Mouse (Mus musculus) CH12.LX (cell line): ENCODE measurements around the gene Rwdd4a. TPM values are rescaled to one million over a fixed set of nuclear protein-coding genes. Genes with fewer than 3 reads are reported as not detected.

Source experiments
- DNase-seq: peaks from one replicate; pipeline ENCODE4 v3.0.0-alpha.2; 2013; ENCODE audit errors: extremely low read depth
- H3K27ac ChIP-seq: 2 replicates; pipeline ENCODE4 v1.5.1; 2012; ENCODE audit warnings: low read depth, mild to moderate bottlenecking, control low read depth, moderate library complexity; ENCODE audit not compliant: insufficient read depth
- H3K27me3 ChIP-seq: replicated peaks from 2 replicates; pipeline ENCODE3; 2012; ENCODE audit warnings: inconsistent platforms
- H3K36me3 ChIP-seq, 2 experiments: replicated peaks in 1 of 2; 2 replicates each; pipeline versions ENCODE3 to v1.6.1; 2012; ENCODE audit warnings: inconsistent platforms in 1 of 2, low read length in 1 of 2, mild to moderate bottlenecking in 1 of 2, mixed read lengths in 1 of 2, moderate library complexity in 1 of 2; ENCODE audit not compliant: control insufficient read depth in 1 of 2, insufficient read depth in 1 of 2
- H3K4me1 ChIP-seq, 2 experiments: 2 replicates each; pipeline ENCODE4 v1.6.1; 2012; ENCODE audit warnings: inconsistent platforms in 1 of 2, moderate library complexity in 1 of 2; ENCODE audit not compliant: insufficient read depth in 2 of 2, control insufficient read depth in 1 of 2
- H3K4me2 ChIP-seq: 2 replicates; pipeline ENCODE4 v1.6.1; 2012; ENCODE audit warnings: low read depth, mild to moderate bottlenecking, control low read depth; ENCODE audit not compliant: poor library complexity, insufficient read depth, severe bottlenecking
- H3K4me3 ChIP-seq, 3 experiments: fragments of 150-350 bp in 1 of 3; sonication (generic) in 1 of 3; replicated peaks in 1 of 3; 2 replicates each; pipeline versions ENCODE3 to v1.5.1; 2011 to 2012; ENCODE audit warnings: low read depth in 2 of 3, low read length in 2 of 3, mild to moderate bottlenecking in 2 of 3, moderate library complexity in 2 of 3, control low read depth in 1 of 3, improper control_type of control experiment in 1 of 3, inconsistent platforms in 1 of 3, mixed read lengths in 1 of 3; ENCODE audit not compliant: poor library complexity in 1 of 3
- H3K79me2 ChIP-seq: replicated peaks from 2 replicates; pipeline ENCODE4 v1.6.1; 2012; ENCODE audit warnings: mild to moderate bottlenecking, moderate library complexity; ENCODE audit not compliant: control insufficient read depth, poor library complexity, insufficient read depth, severe bottlenecking; ENCODE audit errors: extremely low read depth
- H3K9ac ChIP-seq: 2 replicates; pipeline ENCODE4 v1.6.1; 2012; ENCODE audit warnings: low read depth, mild to moderate bottlenecking, control low read depth, moderate library complexity; ENCODE audit not compliant: insufficient read depth
- H3K9me3 ChIP-seq: replicated peaks from 2 replicates; pipeline ENCODE3; 2012; ENCODE audit warnings: low read length, inconsistent platforms, mixed read lengths
- BHLHE40 ChIP-seq: IDR thresholded peaks from 2 replicates; pipeline ENCODE4 v1.6.1; 2011; ENCODE audit warnings: mild to moderate bottlenecking, low read depth, low read length, improper control_type of control experiment
- CHD1 ChIP-seq: IDR thresholded peaks from 2 replicates; pipeline ENCODE4 v1.6.1; 2012; ENCODE audit warnings: low read depth, low read length, improper control_type of control experiment, inconsistent platforms
- CHD2 ChIP-seq: IDR thresholded peaks from 2 replicates; pipeline ENCODE4 v1.6.1; 2011; ENCODE audit warnings: low read length, improper control_type of control experiment
- E2F4 ChIP-seq: IDR thresholded peaks from 2 replicates; pipeline ENCODE4 v1.6.1; 2011; ENCODE audit warnings: low read depth, low read length, improper control_type of control experiment; ENCODE audit not compliant: insufficient replicate concordance
- EP300 ChIP-seq: IDR thresholded peaks from 2 replicates; pipeline ENCODE4 v1.6.1; 2011; ENCODE audit warnings: low read length, improper control_type of control experiment
- ETS1 ChIP-seq: conservative IDR thresholded peaks from 2 replicates; pipeline ENCODE4 v1.6.1; 2012; ENCODE audit warnings: low read depth, mild to moderate bottlenecking, inconsistent platforms, low read length, improper control_type of control experiment, moderate library complexity
- JUND ChIP-seq: conservative IDR thresholded peaks from 2 replicates; pipeline ENCODE4 v1.6.1; 2011; ENCODE audit warnings: low read depth, low read length, improper control_type of control experiment
- KAT2A ChIP-seq: IDR thresholded peaks from 2 replicates; pipeline ENCODE4 v1.6.1; 2012; ENCODE audit warnings: low read length, improper control_type of control experiment, inconsistent platforms; ENCODE audit not compliant: insufficient replicate concordance
- MAFK ChIP-seq: IDR thresholded peaks from 2 replicates; pipeline ENCODE4 v1.6.1; 2011; ENCODE audit warnings: low read length, improper control_type of control experiment; ENCODE audit not compliant: insufficient replicate concordance
- MEF2A ChIP-seq: IDR thresholded peaks from 2 replicates; pipeline ENCODE4 v1.6.1; 2014; ENCODE audit warnings: low read depth, mild to moderate bottlenecking, inconsistent platforms, low read length, improper control_type of control experiment, borderline replicate concordance
- MYC ChIP-seq: IDR thresholded peaks from 2 replicates; pipeline ENCODE4 v1.6.1; 2011; ENCODE audit warnings: low read depth, mild to moderate bottlenecking, improper control_type of control experiment, low read length
- NRF1 ChIP-seq: IDR thresholded peaks from 2 replicates; pipeline ENCODE4 v1.6.1; 2014; ENCODE audit warnings: low read depth, mild to moderate bottlenecking, inconsistent platforms, low read length, improper control_type of control experiment, moderate library complexity
- POLR2A ChIP-seq: IDR thresholded peaks from 2 replicates; pipeline ENCODE4 v1.6.1; 2011; ENCODE audit warnings: low read depth, mild to moderate bottlenecking, improper control_type of control experiment, low read length
- POLR2AphosphoS2 ChIP-seq: IDR thresholded peaks from 2 replicates; pipeline ENCODE4 v1.6.1; 2011; ENCODE audit warnings: low read depth, low read length, improper control_type of control experiment
- RAD21 ChIP-seq: IDR thresholded peaks from 2 replicates; pipeline ENCODE4 v1.6.1; 2011; ENCODE audit warnings: low read depth, mild to moderate bottlenecking, low read length, improper control_type of control experiment, moderate library complexity
- SIN3A ChIP-seq: IDR thresholded peaks from 2 replicates; pipeline ENCODE4 v1.6.1; 2012; ENCODE audit warnings: low read length, improper control_type of control experiment, inconsistent platforms
- TBP ChIP-seq: conservative IDR thresholded peaks from 2 replicates; pipeline ENCODE4 v1.6.1; 2011; ENCODE audit warnings: low read depth, low read length, improper control_type of control experiment
- TCF12 ChIP-seq: IDR thresholded peaks from 2 replicates; pipeline ENCODE4 v1.6.1; 2014; ENCODE audit warnings: low read depth, mild to moderate bottlenecking, inconsistent platforms, low read length, improper control_type of control experiment
- USF2 ChIP-seq: conservative IDR thresholded peaks from 2 replicates; pipeline ENCODE4 v1.6.1; 2011; ENCODE audit warnings: low read depth, low read length, improper control_type of control experiment
- ZKSCAN1 ChIP-seq: IDR thresholded peaks from 2 replicates; pipeline ENCODE4 v1.6.1; 2012; ENCODE audit warnings: low read depth, inconsistent platforms, low read length, improper control_type of control experiment, borderline replicate concordance
- ZMIZ1 ChIP-seq: IDR thresholded peaks from 2 replicates; pipeline ENCODE4 v1.6.1; 2012; ENCODE audit warnings: low read depth, mild to moderate bottlenecking, inconsistent platforms, low read length, improper control_type of control experiment
- ZNF384 ChIP-seq: IDR thresholded peaks from 2 replicates; pipeline ENCODE4 v1.6.1; 2012; ENCODE audit warnings: low read depth, low read length, improper control_type of control experiment, inconsistent platforms
- dilution Hi-C: fragments of 300-500 bp; cut with MboI; formaldehyde crosslinking; loops from 2 replicates; pipeline ENCODE4 v1.14.3; 2020; ENCODE audit warnings: low sequenced_read_pairs; ENCODE audit not compliant: extremely low pct_unique_long_range_greater_than_20kb, extremely low pct_ligation_motif_present
- in situ Hi-C: fragments of 300-500 bp; cut with MboI; formaldehyde crosslinking; loops from 3 replicates; pipeline ENCODE4 v1.14.3; 2019; ENCODE audit warnings: low sequenced_read_pairs, low pct_ligation_motif_present, low pct_unique_long_range_greater_than_20kb, mixed read lengths
- polyA plus RNA-seq: library from polyadenylated mRNA; unstranded; fragments of >175 nt; gene quantifications from 2 replicates; pipeline ENCODE4 v1.2.1, GENCODE M21; 2012; ENCODE audit warnings: low read depth; ENCODE audit not compliant: insufficient read length
- total RNA-seq, 2 experiments: library from RNA; depleted of rRNA; stranded (reverse); fragments of 300-350 nt in 1 of 2; fragments of >200 nt in 1 of 2; gene quantifications; 2 replicates each; pipeline ENCODE4 v1.2.3; 2012 to 2014

The Rwdd4a gene
- total and polyA plus RNA-seq, 3 experiments = 27.7 to 69.9 (median 55.9) TPM

GRCm38 (mm10) chr8:47556446-47556845, 23.0 kb downstream of the Rwdd4a start:
- dilution Hi-C loops = no loop called here

GRCm38 (mm10) chr8:47558274-47558673, 24.8 kb downstream of the Rwdd4a start:
- no peak for DNase-seq
- H3K4me1 ChIP-seq = no peaks in the 10 kb centered on the region
- in situ Hi-C loops = no loop called here
- H3K27me3 ChIP-seq = no peaks in the 10 kb centered on the region
- no peak overlapping the region for H3K27ac ChIP-seq
- H3K4me2 ChIP-seq = no peak overlapping the region
- no peaks in the 10 kb centered on the region for H3K79me2 ChIP-seq
- no peak for TF ChIP-seq POLR2A
- no peak overlapping the region for H3K4me3 ChIP-seq
- dilution Hi-C loops = no loop called here
- H3K9ac ChIP-seq = no peak overlapping the region
- peaks cover 0 to 6% of the 10 kb centered on the region in 2 experiments for H3K36me3 ChIP-seq
- no peaks in the 10 kb centered on the region for H3K9me3 ChIP-seq

More at GRCm38 (mm10) chr8:47556446-47556845, 23.0 kb downstream of the Rwdd4a start:
- Histone ChIP-seq H3K27ac (no peak overlapping the region), H3K79me2 (no peaks in the 10 kb centered on the region), H3K27me3 (no peaks in the 10 kb centered on the region), H3K9me3 (no peaks in the 10 kb centered on the region), H3K9ac (no peak overlapping the region), H3K4me1 (no peaks in the 10 kb centered on the region), H3K36me3 (peaks cover 3 to 14% of the 10 kb centered on the region in 2 experiments), H3K4me3 (no peak overlapping the region), H3K4me2 (no peak overlapping the region)
- TF ChIP-seq EP300 (no peak), JUND (no peak), ETS1 (no peak), POLR2AphosphoS2 (no peak), TCF12 (no peak), ZKSCAN1 (no peak), MAFK (no peak)
- DNase-seq = no peak
- in situ Hi-C loops = no loop called here

- H3K4me3 ChIP-seq = no peak overlapping the region
- TF ChIP-seq BHLHE40 (no peak), CHD1 (no peak), POLR2A (no peak), TBP (no peak), POLR2AphosphoS2 (no peak), MYC (no peak), ZNF384 (no peak), CHD2 (no peak), ETS1 (no peak), EP300 (no peak), SIN3A (no peak), RAD21 (no peak), MEF2A (no peak), KAT2A (no peak), ZMIZ1 (no peak), NRF1 (no peak), E2F4 (no peak), USF2 (no peak)
- TF ChIP-seq, all 38 proteins: peak for 0
- DNase-seq = no peak
- Histone ChIP-seq H3K27ac (no peak overlapping the region), H3K27me3 (no peaks in the 10 kb centered on the region), H3K4me1 (no peaks in the 10 kb centered on the region), H3K9ac (no peak overlapping the region), H3K9me3 (no peaks in the 10 kb centered on the region), H3K36me3 (no peaks in the 10 kb centered on the region), H3K79me2 (no peaks in the 10 kb centered on the region), H3K4me2 (no peak overlapping the region)
- dilution Hi-C loops = no loop called here
- in situ Hi-C loops = no loop called here
Observed at GRCm38 (mm10) chr8:47560801-47561200, 27.3 kb downstream of the Rwdd4a start.
